Mouse (Mus musculus) CD4-positive helper T cell, adult 2 months (primary cell): ENCODE results near the gene Ccser2.

ENCODE experiments used
- DNase-seq: peaks from one replicate; pipeline ENCODE4 v3.0.0-alpha.2; 2012; ENCODE audit warnings: low read depth, missing footprints, low spot score

Ccser2 gene

GRCm38 (mm10) chr14:36870257-36870656 is 98.3 kb downstream of the Ccser2 start:
- no peak for DNase-seq

- peak; percentile 13 for DNase-seq
These were observed 99.7 kb downstream of the Ccser2 start for GRCm38 (mm10) chr14:36868769-36869362.

- DNase-seq = peak; percentile 76
These were observed 101.4 kb downstream of the Ccser2 start for GRCm38 (mm10) chr14:36866966-36867700.

DNA sequence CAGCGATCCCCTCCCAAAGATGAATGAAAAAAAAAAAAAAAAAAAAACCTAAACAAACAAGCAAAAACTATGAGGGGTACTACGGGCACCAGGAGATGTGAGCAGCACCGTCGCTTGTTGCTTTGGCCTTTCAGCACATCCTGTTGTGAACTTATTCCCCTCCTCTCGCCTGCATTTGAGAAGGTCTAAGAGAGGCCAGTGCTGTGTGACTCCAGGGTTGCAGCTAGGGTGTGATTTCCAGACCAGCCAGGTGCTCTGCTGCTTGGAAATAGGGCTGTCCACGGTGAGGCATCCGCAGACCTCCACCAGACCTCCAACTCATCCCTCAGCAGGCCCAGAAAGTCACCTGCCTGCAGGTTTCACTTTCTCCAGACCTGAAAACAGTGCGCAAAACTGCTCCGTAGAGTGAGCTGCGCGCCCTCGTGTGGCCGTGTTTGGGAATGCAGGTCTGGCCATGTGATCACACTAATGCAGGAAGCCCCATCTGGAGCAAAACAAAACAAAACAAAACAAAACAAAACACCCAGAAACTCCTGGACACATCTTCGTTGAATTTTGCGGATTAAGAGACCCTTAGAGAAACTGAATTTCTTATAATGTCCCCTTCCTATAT is 104.6 kb downstream of the Ccser2 start:
- DNase-seq = peak; percentile 91

DNA sequence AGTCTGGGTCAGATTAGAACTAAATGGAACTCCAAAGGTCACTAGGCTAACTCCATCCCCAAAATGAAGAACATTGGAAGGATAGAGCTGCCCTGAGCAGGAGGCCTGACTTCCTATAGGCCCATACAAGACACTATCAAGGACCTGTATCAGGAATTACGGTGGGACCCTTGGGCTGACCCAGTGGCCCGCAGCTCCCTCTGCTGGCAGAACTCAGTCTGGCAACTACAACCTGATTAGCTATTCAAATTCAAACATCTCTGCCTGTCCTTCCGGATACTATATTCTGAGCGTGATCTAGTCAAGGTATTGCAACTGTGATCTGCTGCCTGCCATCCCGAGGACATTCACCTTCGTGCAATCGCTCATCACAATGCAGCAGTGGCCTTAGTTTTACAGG is 106.2 kb downstream of the Ccser2 start:
- peak; percentile 62 for DNase-seq

DNA sequence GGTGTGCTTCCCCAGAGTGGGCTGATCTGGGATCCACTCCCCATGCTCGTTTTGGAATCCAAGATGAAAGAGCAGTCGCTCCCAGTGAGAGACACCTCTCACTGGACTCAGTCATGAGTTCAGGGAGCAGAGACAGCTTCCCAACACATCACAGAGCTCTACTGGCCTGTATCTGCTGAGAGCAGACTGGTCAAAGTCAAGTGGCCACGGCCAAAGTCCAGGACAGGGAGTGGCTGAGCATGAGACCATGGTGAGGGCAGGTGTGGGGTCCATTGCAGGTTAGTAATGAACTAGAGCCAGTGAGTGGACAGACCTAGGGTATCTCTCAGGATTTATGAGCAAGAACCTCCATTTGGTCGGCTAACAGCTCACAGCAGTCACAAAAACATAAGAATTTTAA is 109.6 kb downstream of the Ccser2 start:
- DNase-seq = no peak

DNA sequence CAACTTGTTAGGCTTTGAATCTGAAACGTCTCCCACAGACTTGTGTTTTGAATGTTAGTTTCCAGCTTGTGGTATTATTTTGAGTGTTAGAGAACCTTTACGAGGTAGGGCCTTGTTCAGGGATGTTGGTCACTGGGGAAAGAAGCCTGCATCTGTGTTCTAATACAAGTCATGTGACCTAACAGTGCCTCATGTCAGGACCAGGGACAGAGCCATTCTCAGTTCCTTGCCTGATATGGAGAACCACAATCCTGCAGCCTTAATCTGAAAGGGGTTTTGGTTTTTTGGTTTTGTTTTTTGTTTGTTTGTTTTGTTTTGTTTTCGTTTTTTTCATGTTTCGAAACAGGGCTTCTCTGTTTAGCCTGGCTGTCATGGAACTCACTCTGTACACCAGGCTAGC is 115.6 kb downstream of the Ccser2 start:
- no peak for DNase-seq

DNA sequence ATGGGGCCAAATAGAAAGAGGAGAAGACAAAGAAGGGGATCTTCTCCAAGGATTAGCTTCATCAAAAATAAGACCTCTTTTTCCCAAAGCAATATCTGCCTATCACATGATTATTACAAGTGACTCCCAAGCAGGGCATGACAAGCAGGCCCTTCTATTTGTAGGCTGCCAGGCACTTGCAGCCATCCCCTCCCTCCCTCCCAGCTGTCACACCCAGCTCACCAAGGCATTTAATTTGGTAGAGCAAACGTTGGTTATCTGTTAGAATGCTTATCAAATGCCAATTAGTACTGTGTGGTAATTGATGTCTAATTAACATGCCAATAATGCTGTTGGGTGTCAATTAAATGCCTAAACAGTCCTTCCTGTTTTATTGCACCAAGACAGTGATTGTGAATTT is 119.7 kb downstream of the Ccser2 start:
- no peak for DNase-seq
